Mouse (Mus musculus) CH12.LX (cell line): Measurements from ENCODE around the gene Chst8.

Experiments used
- CTCF ChIP-seq, 2 experiments: IDR thresholded peaks in 1 of 2; conservative IDR thresholded peaks in 1 of 2; 2 replicates each; pipeline ENCODE4 v1.5.1; 2011 to 2012; ENCODE audit warnings: low read depth in 2 of 2, low read length in 2 of 2, improper control_type of control experiment in 1 of 2, inconsistent platforms in 1 of 2, mild to moderate bottlenecking in 1 of 2, moderate library complexity in 1 of 2
- EP300 ChIP-seq: IDR thresholded peaks from 2 replicates; pipeline ENCODE4 v1.6.1; 2011; ENCODE audit warnings: low read length, improper control_type of control experiment
- IRF4 ChIP-seq: IDR thresholded peaks from 2 replicates; pipeline ENCODE4 v1.6.1; 2014; ENCODE audit warnings: low read depth, mild to moderate bottlenecking, inconsistent platforms, low read length, improper control_type of control experiment
- MYC ChIP-seq: IDR thresholded peaks from 2 replicates; pipeline ENCODE4 v1.6.1; 2011; ENCODE audit warnings: low read depth, mild to moderate bottlenecking, improper control_type of control experiment, low read length
- POLR2AphosphoS2 ChIP-seq: IDR thresholded peaks from 2 replicates; pipeline ENCODE4 v1.6.1; 2011; ENCODE audit warnings: low read depth, low read length, improper control_type of control experiment
- USF1 ChIP-seq: IDR thresholded peaks from 2 replicates; pipeline ENCODE4 v1.6.1; 2014; ENCODE audit warnings: low read depth, mild to moderate bottlenecking, inconsistent platforms, low read length, improper control_type of control experiment

- no peak for TF ChIP-seq USF1
- peak in 1 of 2 experiments; percentile 25; a peak in 2 of 4 replicates for TF ChIP-seq CTCF (conservative IDR thresholded peaks at IDR 0.05 in 1 of 2, IDR thresholded peaks at IDR 0.05 in 1 of 2; ENCODE audit: low read depth in 2 of 2, low read length in 2 of 2)
- TF ChIP-seq IRF4: no peak
- no peak for TF ChIP-seq EP300
- TF ChIP-seq MYC: no peak
- TF ChIP-seq POLR2AphosphoS2: no peak
Observed at GRCm38 (mm10) chr7:34848811-34849210, 36.3 kb upstream of the Chst8 start.
